Mouse (Mus musculus) layer of hippocampus, adult 8-10 months (tissue): ENCODE results near the gene Wdr11. TPM values are rescaled to one million over a fixed set of nuclear protein-coding genes. Genes with fewer than 3 reads are reported as not detected.
A peak's percentile ranks its signal among the peaks of the same experiment; 100 is the strongest.

Experiments used
- DNase-seq, 2 experiments: peaks; one replicate each; pipeline ENCODE4 v3.0.0; 2022; ENCODE audit warnings: low spot score in 2 of 2
- total RNA-seq, 4 experiments: library from RNA; stranded (reverse); gene quantifications; 2 replicates each; pipeline ENCODE4 v1.2.4; 2022

Wdr11 gene
- total RNA-seq, result 10 to 100 TPM; 44.7 to 49.2 (median 48.1) TPM

GRCm38 (mm10) chr7:129591371-129592131 is at the start of gene Wdr11:
Wdr11 (plus strand) TSS chr7:129591863.
- DNase-seq, result peak; percentile 70 to 81

DNA sequence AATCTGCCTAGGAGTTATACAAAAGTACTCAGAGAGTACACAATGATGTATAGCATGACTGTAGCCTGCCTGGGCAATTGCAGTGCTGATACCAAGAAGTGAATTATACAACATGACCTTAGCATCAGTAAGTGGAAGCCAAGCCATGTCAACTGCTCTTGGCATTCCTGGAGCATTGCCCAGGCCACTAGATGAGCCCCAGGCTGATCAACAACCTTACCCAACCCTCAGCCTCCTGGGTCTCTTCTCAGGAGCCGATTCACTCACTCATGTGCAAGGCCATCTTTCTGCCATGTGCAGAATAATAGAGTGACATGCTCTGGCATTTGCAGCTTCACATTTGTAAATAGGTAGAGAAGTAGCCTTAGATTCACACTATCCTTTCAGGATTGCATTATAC is 24.1 kb upstream of the Wdr11 start:
- DNase-seq, result no peak

GRCm38 (mm10) chr7:129568338-129568737 is 23.3 kb upstream of the Wdr11 start:
- DNase-seq, result no peak

- DNase-seq, result no peak
Observed at GRCm38 (mm10) chr7:129574471-129574870, 17.2 kb upstream of the Wdr11 start.

DNA sequence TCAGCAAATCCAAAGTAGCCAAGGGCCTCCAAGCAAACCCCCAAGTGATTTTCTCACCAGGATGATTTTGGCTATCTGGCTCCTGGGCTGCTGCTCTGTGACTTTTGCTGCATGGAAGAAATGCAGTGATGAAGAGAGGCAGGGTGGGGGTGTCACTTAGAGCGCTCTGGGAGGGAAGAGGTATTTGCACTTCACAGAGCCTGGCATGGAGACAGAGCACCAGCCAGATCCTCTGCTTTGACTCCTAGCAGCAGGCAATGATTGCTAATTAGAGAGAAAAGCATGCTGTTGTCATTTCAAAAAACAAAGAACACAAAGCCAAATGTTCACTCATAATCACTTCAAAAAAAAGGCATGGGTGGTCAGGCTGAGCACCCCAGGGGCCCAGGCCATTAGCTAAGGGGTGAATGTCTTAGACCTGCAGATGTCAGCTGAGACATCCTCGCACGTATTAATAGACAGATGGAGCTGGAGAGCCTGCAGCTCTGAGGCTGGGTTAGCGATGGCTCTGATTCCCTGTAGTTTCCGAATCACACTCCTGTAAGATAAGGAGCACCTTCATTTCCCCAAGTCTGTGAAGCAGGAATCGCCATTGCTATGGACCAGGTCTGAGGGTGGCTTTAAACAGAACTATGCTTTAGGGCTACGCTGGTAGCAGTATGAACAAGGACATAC is 16.4 kb upstream of the Wdr11 start:
- DNase-seq, result peak in 1 of 2 experiments; percentile 21

DNA sequence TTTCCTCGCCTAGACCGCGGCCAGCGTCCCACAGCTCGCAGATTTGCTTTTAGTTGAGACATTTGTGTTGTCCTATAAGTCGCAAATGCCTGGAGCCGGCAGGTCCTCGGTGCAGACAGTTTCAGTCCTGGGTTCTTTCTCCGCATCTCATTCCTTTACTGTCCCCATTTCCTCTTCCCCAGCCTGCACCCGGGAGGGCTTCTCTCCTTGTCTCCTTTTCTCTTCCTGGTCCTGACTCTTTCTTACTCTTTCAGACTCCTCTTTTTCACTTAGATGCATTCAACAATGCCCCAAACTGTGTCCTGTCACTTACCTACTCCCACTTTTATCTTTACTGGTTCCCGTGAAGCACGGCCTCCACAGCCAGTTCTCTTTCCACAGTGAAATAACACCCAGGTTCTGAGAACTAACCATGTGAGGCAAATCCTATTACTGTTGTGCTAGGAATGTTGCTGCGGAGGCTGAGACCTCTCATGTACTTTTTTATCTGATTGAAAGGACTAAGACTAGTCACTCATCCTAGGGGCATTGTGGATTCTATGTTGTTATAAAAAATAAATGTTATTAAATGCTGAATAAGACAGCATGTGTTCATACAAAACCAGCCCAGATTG is 576 bp downstream of the Wdr11 start:
- DNase-seq, result no peak

DNA sequence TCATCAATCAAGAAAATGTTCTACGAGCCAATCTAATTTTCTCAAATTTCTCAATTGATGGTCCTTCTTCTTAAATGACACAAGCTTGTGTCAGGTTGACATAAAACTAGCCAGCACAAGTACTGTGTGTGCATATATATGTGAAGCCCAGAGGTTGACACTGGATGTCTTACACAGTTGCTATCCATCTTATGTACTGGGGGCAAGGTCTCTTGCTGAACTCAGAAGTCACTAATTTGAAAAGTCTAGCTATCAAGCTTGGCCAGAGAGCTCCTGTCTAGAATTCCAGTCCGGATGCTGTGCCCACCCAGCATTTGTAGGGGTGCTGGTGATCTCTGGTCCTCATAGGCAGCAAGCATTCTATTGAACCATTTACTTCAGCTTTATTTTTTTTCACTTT is 5.5 kb downstream of the Wdr11 start:
- no peak for DNase-seq

- no peak for DNase-seq
Observed at GRCm38 (mm10) chr7:129606291-129606690, 14.6 kb downstream of the Wdr11 start.

- DNase-seq, result no peak
Observed at GRCm38 (mm10) chr7:129621141-129621540, 29.5 kb downstream of the Wdr11 start.

- no peak for DNase-seq
Observed at GRCm38 (mm10) chr7:129630351-129630750, 38.7 kb downstream of the Wdr11 start.

DNA sequence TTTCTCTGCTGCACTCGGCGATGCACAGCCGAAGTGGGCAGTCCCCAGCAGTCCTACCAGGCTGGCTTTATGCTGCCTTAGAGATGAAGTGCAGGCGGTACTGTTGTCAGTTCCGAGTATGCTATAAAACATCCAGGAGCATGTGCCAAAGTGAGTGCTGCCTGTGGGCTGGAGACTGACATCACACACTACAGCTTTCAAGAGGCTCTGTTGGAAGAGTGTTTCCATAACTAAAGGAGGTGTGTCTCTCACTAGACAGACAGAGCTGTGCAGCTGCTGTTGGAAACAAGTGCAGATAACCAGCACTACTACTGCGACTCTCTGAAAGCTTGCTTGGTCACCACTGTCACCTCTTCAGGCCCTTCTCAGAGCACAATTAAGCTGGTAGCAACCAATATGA is 39.8 kb downstream of the Wdr11 start:
- DNase-seq, result peak in 1 of 2 experiments; percentile 22

DNA sequence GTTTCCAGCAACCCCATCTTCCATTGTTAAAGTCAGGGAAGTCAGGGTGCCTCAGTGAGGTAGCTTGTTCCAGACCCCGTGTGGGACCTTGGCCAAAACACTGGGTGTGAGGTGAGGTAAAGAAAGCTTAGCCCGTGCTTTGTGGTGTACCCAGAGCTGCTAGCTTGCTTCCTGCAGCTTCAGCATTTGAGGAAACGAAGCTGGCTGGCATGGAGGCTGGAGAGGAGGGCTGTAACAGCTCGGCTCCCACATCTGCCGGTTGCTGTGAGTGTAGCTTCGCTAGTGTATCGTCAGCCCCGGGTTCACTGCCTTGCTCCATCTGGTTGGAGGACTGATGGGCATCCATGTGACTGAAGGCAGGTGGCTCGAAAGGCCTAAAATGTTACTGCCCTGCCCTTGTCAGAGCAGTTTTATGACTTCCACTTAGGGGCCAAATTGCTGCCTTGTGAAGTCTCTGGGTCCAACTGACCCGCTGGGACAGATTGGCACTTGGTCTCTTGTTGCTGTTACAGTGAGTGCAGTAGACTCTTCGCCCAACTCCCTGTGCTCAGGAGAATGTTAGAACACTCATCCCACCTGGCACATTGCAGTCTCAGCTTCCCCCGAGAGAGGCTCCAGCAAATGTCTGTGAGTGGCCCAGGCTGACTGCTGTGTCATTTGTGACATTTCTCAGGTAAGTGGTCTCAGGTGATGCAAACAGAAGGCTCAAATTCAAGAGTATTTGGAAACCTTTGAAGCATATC is 44.4 kb downstream of the Wdr11 start:
- no peak for DNase-seq

GRCm38 (mm10) chr7:129636992-129637391 is 45.3 kb downstream of the Wdr11 start:
- DNase-seq, result no peak

DNA sequence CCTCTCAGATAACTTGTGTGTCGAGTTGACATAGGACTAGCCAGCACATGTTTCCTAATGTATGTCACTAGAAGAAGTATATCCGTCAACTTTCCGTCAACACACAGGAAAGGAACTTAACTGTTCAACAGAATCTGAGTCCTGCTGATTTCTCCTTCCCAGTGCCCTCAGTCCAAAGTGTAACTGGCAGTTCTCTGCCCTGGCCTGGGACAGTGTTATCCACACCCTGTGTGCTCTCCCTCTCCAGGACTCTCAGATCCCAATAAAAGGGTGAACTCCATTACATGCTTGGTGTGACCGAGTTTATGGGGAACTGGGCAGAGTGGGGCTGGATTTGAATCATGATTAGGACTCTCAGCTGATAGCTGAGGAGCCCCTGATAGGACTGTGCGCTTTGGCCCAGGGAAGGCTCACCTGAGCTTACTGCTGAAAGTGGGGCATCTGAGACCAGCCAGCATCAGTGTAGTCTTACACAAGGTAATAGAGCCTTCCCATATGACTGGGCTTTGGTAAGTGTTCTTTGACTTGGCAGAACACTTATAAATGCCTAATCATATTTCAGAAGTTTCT is 46.3 kb downstream of the Wdr11 start:
- DNase-seq, result no peak

DNA sequence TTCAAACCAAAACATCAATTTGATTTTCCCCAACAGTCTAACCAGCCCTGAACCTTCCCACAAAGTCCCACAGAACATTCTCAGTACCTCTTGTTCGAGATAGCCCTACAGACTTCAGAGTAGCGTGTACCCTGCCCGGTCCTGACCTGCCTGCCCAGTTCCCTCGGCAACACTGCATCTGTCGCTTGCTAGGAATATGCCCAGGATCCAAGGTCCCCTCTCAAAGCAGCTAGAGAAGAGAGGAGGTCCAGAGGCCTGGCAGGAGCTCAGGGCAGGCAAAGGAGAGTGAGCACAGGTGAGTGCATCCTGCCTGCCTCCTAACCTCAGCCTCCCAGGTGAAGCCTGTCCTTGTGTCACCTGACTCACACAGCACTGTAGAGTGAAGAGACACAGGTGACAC is 47.3 kb downstream of the Wdr11 start:
- DNase-seq, result no peak

DNA sequence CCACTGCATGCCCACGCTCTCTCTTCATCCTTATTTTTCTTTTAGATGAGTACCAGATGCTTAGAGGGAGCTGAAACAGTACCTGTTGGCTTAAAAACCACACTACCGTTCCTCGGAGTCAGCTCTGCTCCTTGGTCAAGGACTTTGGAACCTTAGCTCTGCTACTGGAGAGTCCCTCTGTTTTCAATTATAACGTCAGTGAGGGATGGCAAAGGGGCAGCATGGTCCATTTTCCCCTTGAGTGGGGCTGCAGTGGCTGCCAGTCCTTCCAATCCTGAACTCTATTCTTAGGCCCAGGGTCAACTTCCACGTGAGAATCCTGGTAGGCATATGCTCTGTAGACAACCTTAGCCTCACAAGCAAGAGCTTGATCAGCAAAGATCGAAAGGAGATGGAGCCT is 48.2 kb downstream of the Wdr11 start:
- DNase-seq, result no peak

- DNase-seq, result no peak
Observed at GRCm38 (mm10) chr7:129643290-129643689, 51.6 kb downstream of the Wdr11 start.

- no peak for DNase-seq
Observed at GRCm38 (mm10) chr7:129647798-129648197, 56.1 kb downstream of the Wdr11 start.

GRCm38 (mm10) chr7:129648938-129649337 is 57.3 kb downstream of the Wdr11 start:
- DNase-seq, result peak; percentile 79 to 95

- no peak for DNase-seq
Observed at GRCm38 (mm10) chr7:129650717-129651116, 59.1 kb downstream of the Wdr11 start.

DNA sequence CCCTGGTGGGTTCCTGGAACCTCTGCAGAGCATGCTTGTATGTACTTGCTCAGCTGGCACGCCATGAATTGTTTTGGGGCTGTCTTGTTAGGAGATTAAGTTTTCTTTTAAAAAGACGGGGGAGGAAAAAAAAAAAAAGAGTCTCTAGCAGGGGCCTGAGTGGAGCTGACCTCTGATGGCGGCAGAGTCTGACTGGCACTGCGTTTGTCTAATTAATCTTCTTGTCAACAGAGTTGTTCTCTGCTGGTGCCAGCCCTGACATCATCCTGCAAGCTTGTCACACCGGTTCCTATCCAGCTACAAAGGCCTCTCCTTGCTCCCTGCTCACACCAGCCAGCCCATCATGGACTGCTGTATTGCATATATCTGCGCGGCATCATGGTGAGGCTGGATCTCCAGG is 60.1 kb downstream of the Wdr11 start:
- DNase-seq, result no peak
